Mouse (Mus musculus) ZHBTc4 (cell line): ENCODE data around the gene Gm7971.
"Not testable (repeated sequence)": the region's sequence is repeated elsewhere in the genome, so short reads cannot be mapped to it uniquely, and the experiment has no call there.

Experiments
- DNase-seq: peaks from one replicate; pipeline ENCODE4 v3.0.0-alpha.2; 2011; ENCODE audit warnings: low read depth, low spot score

Gene Gm7971

DNA sequence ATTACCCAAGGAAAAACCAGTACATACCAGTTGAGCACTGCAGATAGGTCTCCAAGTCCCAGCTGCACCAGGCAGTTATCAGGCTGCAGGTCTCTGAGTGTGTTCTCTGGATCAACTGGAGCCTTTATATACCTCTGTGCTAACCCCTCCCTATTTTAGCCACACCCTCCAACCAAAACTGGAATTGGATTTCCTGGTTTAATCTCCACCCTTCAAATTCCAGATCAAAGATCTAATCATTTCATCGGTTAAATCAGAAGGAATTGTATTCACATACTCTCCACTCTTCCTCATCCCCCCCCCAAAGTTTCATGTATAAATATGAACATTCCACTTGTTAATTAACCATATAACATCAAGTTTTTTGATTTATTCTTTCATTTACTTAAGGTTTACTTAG, at the start of gene Gm7971:
Gene Gm7971, minus strand, starts transcription at position 101 of the 400 bp plus-strand sequence.
- DNase-seq, result not testable (repeated sequence)
